Mouse (Mus musculus): ENCODE results near the gene Pef1. TPM values are rescaled to one million over a fixed set of nuclear protein-coding genes. Genes with fewer than 3 reads are reported as not detected.

The Pef1 gene
- polyA plus RNA-seq, 1 experiment from 2014 or later: 73.2 TPM

- DNase-seq (ENCODE audit: low spot score): no peak
- 78% methylated on average over 3 of the region's 3 CpGs for WGBS
- no peaks in the 10 kb centered on the region for H3K9me3 ChIP-seq
These were observed 51.9 kb downstream of the Pef1 start for GRCm38 (mm10) chr4:130154250-130154649.

GRCm38 (mm10) chr4:130156812-130157371, 54.5 kb downstream of the Pef1 start:
- no peak for DNase-seq (ENCODE audit: low spot score)
- WGBS: 74% methylated on average over 12 of the region's 12 CpGs
- Histone ChIP-seq H3K27me3 (replicated peaks; ENCODE audit: low read depth, poor library complexity, severe bottlenecking) (peaks cover 52% of the 10 kb centered on the region), H3K36me3 (replicated peaks) (no peaks in the 10 kb centered on the region), H3K4me3 (no peak overlapping the region), H3K4me1 (peaks cover 17% of the 10 kb centered on the region; the same call in 1 of the 2 replicates), H3K27ac (replicated peaks) (no peak overlapping the region), H3K9me3 (no peaks in the 10 kb centered on the region)

More at GRCm38 (mm10) chr4:130154250-130154649, 51.9 kb downstream of the Pef1 start:
- peaks cover 11% of the 10 kb centered on the region; the same call in 1 of the 2 replicates for H3K4me1 ChIP-seq
- peaks cover 36% of the 10 kb centered on the region for H3K27me3 ChIP-seq (replicated peaks; ENCODE audit: low read depth, poor library complexity, severe bottlenecking)
- H3K4me3 ChIP-seq: no peak overlapping the region
- no peak overlapping the region for H3K27ac ChIP-seq (replicated peaks)
- H3K36me3 ChIP-seq (replicated peaks): no peaks in the 10 kb centered on the region

GRCm38 (mm10) chr4:130161349-130161748, 59.0 kb downstream of the Pef1 start:
- DNase-seq (ENCODE audit: low spot score): no peak
- H3K36me3 ChIP-seq (replicated peaks): no peaks in the 10 kb centered on the region; the same call in 1 of the 2 replicates
- H3K27ac ChIP-seq (replicated peaks): no peak overlapping the region; the same call in 1 of the 2 replicates
- H3K4me1 ChIP-seq: peaks cover 41% of the 10 kb centered on the region
- peaks cover 72% of the 10 kb centered on the region for H3K27me3 ChIP-seq (replicated peaks; ENCODE audit: low read depth, poor library complexity, severe bottlenecking)
- 24% methylated on average over 4 of the region's 4 CpGs for WGBS
- no peak overlapping the region for H3K4me3 ChIP-seq
- H3K9me3 ChIP-seq: no peaks in the 10 kb centered on the region

GRCm38 (mm10) chr4:130163391-130163861, 61.1 kb downstream of the Pef1 start:
- Histone ChIP-seq H3K36me3 (replicated peaks) (no peaks in the 10 kb centered on the region; the same call in 1 of the 2 replicates), H3K27ac (replicated peaks) (peak overlapping the region; percentile 84), H3K9me3 (no peaks in the 10 kb centered on the region), H3K27me3 (replicated peaks; ENCODE audit: low read depth, poor library complexity, severe bottlenecking) (peaks cover 91% of the 10 kb centered on the region), H3K4me3 (peak overlapping the region; percentile 48), H3K4me1 (peaks cover 55% of the 10 kb centered on the region)
- 2% methylated on average over 20 of the region's 20 CpGs for WGBS
- DNase-seq (ENCODE audit: low spot score): peak; percentile 60

GRCm38 (mm10) chr4:130164121-130164520, 61.8 kb downstream of the Pef1 start:
- Histone ChIP-seq H3K27me3 (replicated peaks; ENCODE audit: low read depth, poor library complexity, severe bottlenecking) (peaks cover 95% of the 10 kb centered on the region), H3K4me1 (peaks cover 62% of the 10 kb centered on the region), H3K4me3 (no peak overlapping the region), H3K9me3 (no peaks in the 10 kb centered on the region), H3K36me3 (replicated peaks) (no peaks in the 10 kb centered on the region; the same call in 1 of the 2 replicates), H3K27ac (replicated peaks) (peak overlapping the region; percentile 84; the same call in 1 of the 2 replicates)
- no peak for DNase-seq (ENCODE audit: low spot score)
- WGBS: 71% methylated on average over 6 of the region's 6 CpGs

GRCm38 (mm10) chr4:130166061-130166460, 63.7 kb downstream of the Pef1 start:
- WGBS: 78% methylated on average over 18 of the region's 18 CpGs
- Histone ChIP-seq H3K9me3 (no peaks in the 10 kb centered on the region), H3K4me1 (peaks cover 69% of the 10 kb centered on the region), H3K4me3 (no peak overlapping the region), H3K36me3 (replicated peaks) (no peaks in the 10 kb centered on the region; the same call in 1 of the 2 replicates), H3K27ac (replicated peaks) (peak overlapping the region; percentile 30; the same call in 1 of the 2 replicates), H3K27me3 (replicated peaks; ENCODE audit: low read depth, poor library complexity, severe bottlenecking) (peaks cover 76% of the 10 kb centered on the region)
- DNase-seq (ENCODE audit: low spot score): no peak

GRCm38 (mm10) chr4:130166592-130166991, 64.2 kb downstream of the Pef1 start:
- no peaks in the 10 kb centered on the region; the same call in 1 of the 2 replicates for H3K36me3 ChIP-seq (replicated peaks)
- no peak overlapping the region for H3K4me3 ChIP-seq
- no peak for DNase-seq (ENCODE audit: low spot score)
- WGBS: 82% methylated on average over 8 of the region's 8 CpGs
- H3K27me3 ChIP-seq (replicated peaks; ENCODE audit: low read depth, poor library complexity, severe bottlenecking): peaks cover 71% of the 10 kb centered on the region
- no peaks in the 10 kb centered on the region for H3K9me3 ChIP-seq
- H3K4me1 ChIP-seq: peaks cover 70% of the 10 kb centered on the region
- H3K27ac ChIP-seq (replicated peaks): 0 out of 2 replicates have a peak overlapping the region, but pooled peaks have one; percentile 1

GRCm38 (mm10) chr4:130167321-130167720, 65.0 kb downstream of the Pef1 start:
- H3K4me3 ChIP-seq: peak overlapping the region; percentile 38
- WGBS: 44% methylated on average over 22 of the region's 22 CpGs

GRCm38 (mm10) chr4:130167814-130168213, 65.5 kb downstream of the Pef1 start:
- Histone ChIP-seq H3K27me3 (replicated peaks; ENCODE audit: low read depth, poor library complexity, severe bottlenecking) (peaks cover 67% of the 10 kb centered on the region), H3K27ac (replicated peaks) (0 out of 2 replicates have a peak overlapping the region, but pooled peaks have one; percentile 1), H3K36me3 (replicated peaks) (no peaks in the 10 kb centered on the region; the same call in 1 of the 2 replicates), H3K4me1 (peaks cover 74% of the 10 kb centered on the region), H3K9me3 (no peaks in the 10 kb centered on the region), H3K4me3 (peak overlapping the region; percentile 38)
- WGBS: 50% methylated on average over 9 of the region's 9 CpGs
- no peak for DNase-seq (ENCODE audit: low spot score)

More at GRCm38 (mm10) chr4:130167321-130167720, 65.0 kb downstream of the Pef1 start:
- Histone ChIP-seq H3K27ac (replicated peaks) (0 out of 2 replicates have a peak overlapping the region, but pooled peaks have one; percentile 1), H3K36me3 (replicated peaks) (no peaks in the 10 kb centered on the region; the same call in 1 of the 2 replicates), H3K4me1 (peaks cover 73% of the 10 kb centered on the region), H3K27me3 (replicated peaks; ENCODE audit: low read depth, poor library complexity, severe bottlenecking) (peaks cover 67% of the 10 kb centered on the region), H3K9me3 (no peaks in the 10 kb centered on the region)
- peak; percentile 37 for DNase-seq (ENCODE audit: low spot score)

- peak; percentile 66 for DNase-seq (ENCODE audit: low spot score)
- Histone ChIP-seq H3K9me3 (no peaks in the 10 kb centered on the region), H3K27ac (replicated peaks) (peak overlapping the region; percentile 2), H3K27me3 (replicated peaks; ENCODE audit: low read depth, poor library complexity, severe bottlenecking) (peaks cover 67% of the 10 kb centered on the region), H3K4me1 (peaks cover 74% of the 10 kb centered on the region), H3K4me3 (no peak overlapping the region), H3K36me3 (replicated peaks) (no peaks in the 10 kb centered on the region; the same call in 1 of the 2 replicates)
- 40% methylated on average over 16 of the region's 16 CpGs for WGBS
These were observed 66.2 kb downstream of the Pef1 start for GRCm38 (mm10) chr4:130168280-130169183.

- Histone ChIP-seq H3K4me1 (peaks cover 77% of the 10 kb centered on the region), H3K4me3 (no peak overlapping the region), H3K27ac (replicated peaks) (no peak overlapping the region), H3K36me3 (replicated peaks) (no peaks in the 10 kb centered on the region; the same call in 1 of the 2 replicates), H3K9me3 (no peaks in the 10 kb centered on the region), H3K27me3 (replicated peaks; ENCODE audit: low read depth, poor library complexity, severe bottlenecking) (peaks cover 67% of the 10 kb centered on the region)
- 83% methylated on average over 16 of the region's 16 CpGs for WGBS
- no peak for DNase-seq (ENCODE audit: low spot score)
These were observed 67.1 kb downstream of the Pef1 start for GRCm38 (mm10) chr4:130169411-130169971.

GRCm38 (mm10) chr4:130170362-130170761, 68.0 kb downstream of the Pef1 start:
- Histone ChIP-seq H3K27me3 (replicated peaks; ENCODE audit: low read depth, poor library complexity, severe bottlenecking) (peaks cover 67% of the 10 kb centered on the region), H3K36me3 (replicated peaks) (no peaks in the 10 kb centered on the region; the same call in 1 of the 2 replicates), H3K4me1 (peaks cover 85% of the 10 kb centered on the region), H3K4me3 (no peak overlapping the region), H3K27ac (replicated peaks) (no peak overlapping the region), H3K9me3 (no peaks in the 10 kb centered on the region)
- no peak for DNase-seq (ENCODE audit: low spot score)
- WGBS: 90% methylated on average over 4 of the region's 4 CpGs
